Mouse (Mus musculus) stomach, embryonic 14.5 days (tissue): ENCODE results near the gene Letm1. TPM values are rescaled to one million over a fixed set of nuclear protein-coding genes. Genes with fewer than 3 reads are reported as not detected.

Source experiments
- ATAC-seq: fragments of 200-750 bp; cut with Nextera tagmentation; 2 replicates; pipeline ENCODE4 v1.8.0; 2017; ENCODE audit warnings: low read depth, moderate TSS enrichment; ENCODE audit not compliant: insufficient number of reproducible peaks, insufficient read depth, low FRiP score
- H3K27ac ChIP-seq: fragments of 300-500 bp; sonication (generic); 2 replicates; pipeline ENCODE4 v1.5.1; 2014; ENCODE audit warnings: mild to moderate bottlenecking, low read length, moderate library complexity, mixed read lengths
- H3K27me3 ChIP-seq: fragments of 300-500 bp; sonication (generic); 2 replicates; pipeline ENCODE4 v1.6.1; 2014; ENCODE audit warnings: low read length, control low read depth, mixed read lengths; ENCODE audit not compliant: control insufficient read depth, insufficient read depth
- H3K36me3 ChIP-seq: fragments of 300-500 bp; sonication (generic); 2 replicates; pipeline ENCODE4 v1.6.1; 2014; ENCODE audit warnings: mild to moderate bottlenecking, control low read depth, low read length, moderate library complexity, mixed read lengths; ENCODE audit not compliant: control insufficient read depth, insufficient read depth
- H3K4me1 ChIP-seq: fragments of 300-500 bp; sonication (generic); 2 replicates; pipeline ENCODE4 v1.6.1; 2014; ENCODE audit warnings: low read length, control low read depth, mixed read lengths; ENCODE audit not compliant: control insufficient read depth, insufficient read depth
- H3K4me2 ChIP-seq: fragments of 300-500 bp; sonication (generic); replicated peaks from 2 replicates; pipeline ENCODE4 v1.6.1; 2014; ENCODE audit warnings: low read depth, low read length, control low read depth
- H3K4me3 ChIP-seq: fragments of 300-500 bp; sonication (generic); 2 replicates; pipeline ENCODE4 v1.5.1; 2014; ENCODE audit warnings: low read depth, low read length, control low read depth
- H3K9ac ChIP-seq: fragments of 300-500 bp; sonication (generic); replicated peaks from 2 replicates; pipeline ENCODE4 v1.6.1; 2014; ENCODE audit warnings: low read depth, mild to moderate bottlenecking, control low read depth, low read length, moderate library complexity, mixed read lengths
- H3K9me3 ChIP-seq: fragments of 300-500 bp; sonication (generic); 2 replicates; pipeline ENCODE4 v1.6.1; 2016; ENCODE audit warnings: low read depth, low read length, control low read depth; ENCODE audit not compliant: control insufficient read depth
- WGBS: fragments of 180-500 bp; shearing (Covaris S2); extraction: QIAGEN DNeasy Blood & Tissue Kit; methylation state at CpG from one replicate; pipeline ENCODE4 v1.1.7; 2014; 5-methylcytosine and 5-hydroxymethylcytosine counted together
- polyA plus RNA-seq: library from polyadenylated mRNA; unstranded; fragments of >200 nt; fragmentation: Nextera tagmentation; extraction: Ambion mirVana; gene quantifications from 2 replicates; pipeline ENCODE4 v1.2.1, GENCODE M21; 2014

The Letm1 gene
- polyA plus RNA-seq, 1 experiment from 2014 or later: 43.7 TPM

DNA sequence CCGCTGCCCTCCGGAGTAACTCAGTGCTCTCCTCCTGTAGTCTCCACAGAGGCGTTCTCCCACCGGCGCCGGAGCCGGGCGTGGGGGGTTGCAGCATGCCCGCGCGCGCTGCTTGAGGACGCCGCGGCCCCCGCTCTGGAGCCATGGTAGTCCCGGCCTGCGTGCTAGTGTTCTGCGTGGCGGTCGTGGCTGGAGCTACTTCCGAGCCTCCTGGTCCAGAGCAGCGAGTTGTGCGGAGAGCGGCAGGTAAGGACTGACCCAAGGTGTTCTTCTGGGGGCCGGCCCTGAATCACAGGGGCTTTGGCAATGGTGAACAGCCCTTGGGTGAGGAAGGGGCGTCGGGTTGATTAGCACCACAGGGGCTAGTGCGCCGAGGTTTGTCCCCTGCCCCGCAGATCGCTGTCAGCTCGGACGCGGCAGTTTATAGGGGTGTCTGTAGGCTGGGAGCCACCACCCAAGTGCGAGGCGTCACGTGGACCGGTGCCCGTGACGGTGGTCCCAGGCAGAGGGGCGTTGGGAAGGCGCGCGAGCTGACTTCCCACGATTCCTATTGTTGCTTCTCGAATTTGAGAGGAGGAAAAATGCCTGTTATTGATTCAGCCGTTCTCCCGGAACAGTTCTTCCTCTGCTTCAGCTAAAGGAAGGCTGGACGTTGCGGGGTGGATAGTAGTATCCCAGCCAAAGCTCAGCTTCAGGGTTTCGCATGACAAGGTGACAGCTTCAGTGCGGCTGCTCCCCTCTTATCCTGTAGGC lies 60.2 kb downstream of the Letm1 start:
- peak; percentile 0; the same call in 1 of the 2 replicates for ATAC-seq
- WGBS: 1% methylated on average over 52 of the region's 53 CpGs
- H3K27ac ChIP-seq: peak overlapping the region; percentile 79

GRCm38 (mm10) chr5:33721541-33722265 lies 60.9 kb downstream of the Letm1 start, which contains the start of gene Fgfr3:
Fgfr3 (plus strand) TSS chr5:33721674.
- peak within 1 kb of the TSS; percentile 79 for H3K4me3 ChIP-seq
- peaks cover 7% of the 10 kb centered on the region; the same call in 1 of the 2 replicates for H3K27me3 ChIP-seq
- H3K4me2 ChIP-seq: peak within 1 kb of the TSS; percentile 99
- WGBS: under 1% methylated on average over 67 of the region's 73 CpGs
- ATAC-seq: peak; percentile 85
- peaks cover 25% of the 10 kb centered on the region; the same call in 1 of the 2 replicates for H3K4me1 ChIP-seq
- peak within 1 kb of the TSS; percentile 69 for H3K9ac ChIP-seq
- no peaks in the 10 kb centered on the region for H3K36me3 ChIP-seq
- H3K9me3 ChIP-seq: no peaks in the 10 kb centered on the region
- H3K27ac ChIP-seq: peak within 1 kb of the TSS; percentile 79

More for the DNA sequence above, 60.2 kb downstream of the Letm1 start:
- Histone ChIP-seq H3K4me1 (peaks cover 22% of the 10 kb centered on the region; the same call in 1 of the 2 replicates), H3K4me2 (peak overlapping the region; percentile 99), H3K36me3 (no peaks in the 10 kb centered on the region), H3K9me3 (no peaks in the 10 kb centered on the region), H3K27me3 (peaks cover 7% of the 10 kb centered on the region; the same call in 1 of the 2 replicates), H3K9ac (peak overlapping the region; percentile 69), H3K4me3 (peak overlapping the region; percentile 79)

DNA sequence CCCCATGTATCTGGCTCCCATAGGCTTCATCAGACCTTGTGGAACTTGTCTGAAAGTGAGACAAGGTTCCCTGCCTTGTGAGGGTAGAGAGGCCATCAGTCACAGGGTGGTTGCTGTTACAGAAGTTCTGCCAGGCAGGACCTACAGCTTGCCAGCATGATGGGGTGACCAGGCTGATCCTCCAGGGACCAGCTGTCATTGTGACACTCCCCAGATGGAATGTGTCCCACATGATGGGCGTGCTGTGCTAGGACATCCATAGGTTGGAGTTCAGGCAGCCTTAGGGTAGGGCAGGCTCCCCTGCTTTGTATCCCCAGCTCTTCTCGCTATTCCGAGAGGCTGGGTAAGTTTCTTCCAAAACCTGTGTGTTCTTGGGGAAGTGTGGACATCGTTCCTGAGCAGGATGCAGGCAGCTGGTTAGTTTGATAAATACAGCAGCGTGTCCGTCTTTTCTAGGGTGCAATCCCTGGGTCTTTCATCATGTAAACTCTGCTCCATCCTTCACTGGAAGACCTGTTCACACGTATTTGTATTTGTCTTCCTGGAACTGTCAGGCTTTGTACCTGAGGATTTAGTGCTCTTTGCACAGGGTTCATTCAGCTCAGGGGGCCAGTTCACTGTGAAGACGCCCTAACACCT lies 61.6 kb downstream of the Letm1 start:
- no peak overlapping the region for H3K9ac ChIP-seq
- peaks cover 25% of the 10 kb centered on the region; the same call in 1 of the 2 replicates for H3K4me1 ChIP-seq
- ATAC-seq: no peak
- WGBS: 8% methylated on average over 8 of the region's 8 CpGs
- H3K27me3 ChIP-seq: peaks cover 7% of the 10 kb centered on the region; the same call in 1 of the 2 replicates
- H3K27ac ChIP-seq: peak overlapping the region; percentile 79
- H3K4me2 ChIP-seq: peak overlapping the region; percentile 99
- H3K36me3 ChIP-seq: no peaks in the 10 kb centered on the region
- H3K4me3 ChIP-seq: peak overlapping the region; percentile 79
- no peaks in the 10 kb centered on the region for H3K9me3 ChIP-seq

- no peak overlapping the region for H3K27ac ChIP-seq
- H3K4me2 ChIP-seq: no peak overlapping the region
- no peaks in the 10 kb centered on the region for H3K9me3 ChIP-seq
- H3K36me3 ChIP-seq: no peaks in the 10 kb centered on the region
- WGBS: 76% methylated on average over 5 of the region's 5 CpGs
- ATAC-seq: no peak
- H3K27me3 ChIP-seq: 0 out of 2 replicates have a peak, but pooled peaks cover 1% of the 10 kb centered on the region
- H3K9ac ChIP-seq: no peak overlapping the region
- peaks cover 18% of the 10 kb centered on the region; the same call in 1 of the 2 replicates for H3K4me1 ChIP-seq
- H3K4me3 ChIP-seq: no peak overlapping the region
These were observed 64.2 kb downstream of the Letm1 start for GRCm38 (mm10) chr5:33718460-33718859.

DNA sequence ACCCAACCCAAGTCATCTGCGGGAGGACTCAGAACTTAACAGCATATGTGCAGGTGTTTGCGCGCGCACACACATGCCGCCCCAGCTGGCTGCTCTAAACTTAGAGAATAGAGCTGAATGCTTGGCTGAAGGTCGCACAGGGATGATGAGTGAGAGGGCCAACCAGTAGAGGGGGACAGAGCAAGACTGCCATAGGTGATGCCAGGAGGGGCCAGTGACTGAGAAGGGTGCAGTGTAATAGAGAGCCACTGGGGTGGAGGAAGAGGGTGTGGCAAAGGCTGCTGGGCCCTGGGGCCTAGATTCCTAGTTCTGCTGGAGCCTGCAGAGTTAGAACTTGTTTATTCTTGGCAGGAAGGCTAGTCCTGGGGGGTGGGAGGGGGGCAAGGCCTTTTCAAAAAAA lies 66.2 kb downstream of the Letm1 start:
- no peak overlapping the region for H3K4me3 ChIP-seq
- WGBS: 77% methylated on average over 6 of the region's 6 CpGs
- H3K9me3 ChIP-seq: no peaks in the 10 kb centered on the region
- peaks cover 14% of the 10 kb centered on the region; the same call in 1 of the 2 replicates for H3K4me1 ChIP-seq
- H3K27me3 ChIP-seq: no peaks in the 10 kb centered on the region
- no peak overlapping the region for H3K9ac ChIP-seq
- H3K27ac ChIP-seq: no peak overlapping the region
- peak; percentile 59 for ATAC-seq
- no peaks in the 10 kb centered on the region for H3K36me3 ChIP-seq
- H3K4me2 ChIP-seq: no peak overlapping the region

GRCm38 (mm10) chr5:33715182-33715581 lies 67.4 kb downstream of the Letm1 start:
- WGBS: 36% methylated on average over 2 of the region's 2 CpGs
- H3K4me1 ChIP-seq: 0 out of 2 replicates have a peak, but pooled peaks cover 3% of the 10 kb centered on the region
- H3K27ac ChIP-seq: no peak overlapping the region
- H3K9ac ChIP-seq: no peak overlapping the region
- no peak for ATAC-seq
- H3K4me2 ChIP-seq: no peak overlapping the region
- H3K9me3 ChIP-seq: no peaks in the 10 kb centered on the region
- no peaks in the 10 kb centered on the region for H3K36me3 ChIP-seq
- H3K27me3 ChIP-seq: no peaks in the 10 kb centered on the region
- H3K4me3 ChIP-seq: no peak overlapping the region

DNA sequence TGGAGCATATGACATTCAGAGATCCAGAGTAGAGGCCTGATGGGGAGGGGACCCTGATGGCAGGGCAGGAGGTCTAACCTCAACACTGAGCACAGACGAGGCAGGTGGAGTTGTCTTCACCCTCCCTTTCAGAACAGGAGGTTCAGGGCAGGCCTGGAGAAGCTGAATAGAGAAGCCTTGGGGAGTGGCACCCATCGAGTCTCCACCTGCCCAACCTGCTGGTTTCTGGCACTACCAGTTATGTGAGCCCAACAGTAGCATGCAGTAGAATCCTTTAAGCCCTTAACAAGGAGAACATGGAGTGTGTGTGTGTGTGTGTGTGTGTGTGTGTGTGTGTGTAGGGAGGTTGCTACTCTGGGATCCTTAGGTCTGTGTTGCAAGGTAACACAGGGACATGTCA lies 70.1 kb downstream of the Letm1 start:
- no peaks in the 10 kb centered on the region for H3K9me3 ChIP-seq
- 59% methylated on average over 2 of the region's 2 CpGs for WGBS
- no peak overlapping the region for H3K9ac ChIP-seq
- H3K4me2 ChIP-seq: no peak overlapping the region
- 0 out of 2 replicates have a peak, but pooled peaks cover 3% of the 10 kb centered on the region for H3K4me1 ChIP-seq
- no peaks in the 10 kb centered on the region for H3K36me3 ChIP-seq
- H3K27ac ChIP-seq: no peak overlapping the region
- H3K4me3 ChIP-seq: no peak overlapping the region
- ATAC-seq: peak; percentile 25
- H3K27me3 ChIP-seq: no peaks in the 10 kb centered on the region

- peaks cover 20% of the 10 kb centered on the region for H3K4me1 ChIP-seq
- H3K36me3 ChIP-seq: no peaks in the 10 kb centered on the region
- no peak overlapping the region for H3K4me3 ChIP-seq
- no peaks in the 10 kb centered on the region for H3K27me3 ChIP-seq
- no peak for ATAC-seq
- H3K4me2 ChIP-seq: no peak overlapping the region
- no peaks in the 10 kb centered on the region for H3K9me3 ChIP-seq
- no peak overlapping the region for H3K9ac ChIP-seq
- 35% methylated on average over 2 of the region's 2 CpGs for WGBS
- H3K27ac ChIP-seq: no peak overlapping the region
These were observed 73.6 kb downstream of the Letm1 start for GRCm38 (mm10) chr5:33709037-33709436.
